Mouse (Mus musculus) frontal cortex, postnatal 14 days (tissue): ENCODE results near the gene Gsdma.
A peak's percentile ranks its signal among the peaks of the same experiment; 100 is the strongest.
"Not testable (repeated sequence)": the region's sequence is repeated elsewhere in the genome, so short reads cannot be mapped to it uniquely, and the experiment has no call there.

ENCODE experiments used
- DNase-seq, 2 experiments: peaks; one replicate each; pipeline ENCODE4 v3.0.0; 2022; ENCODE audit warnings: low spot score in 2 of 2

The Gsdma gene

DNA sequence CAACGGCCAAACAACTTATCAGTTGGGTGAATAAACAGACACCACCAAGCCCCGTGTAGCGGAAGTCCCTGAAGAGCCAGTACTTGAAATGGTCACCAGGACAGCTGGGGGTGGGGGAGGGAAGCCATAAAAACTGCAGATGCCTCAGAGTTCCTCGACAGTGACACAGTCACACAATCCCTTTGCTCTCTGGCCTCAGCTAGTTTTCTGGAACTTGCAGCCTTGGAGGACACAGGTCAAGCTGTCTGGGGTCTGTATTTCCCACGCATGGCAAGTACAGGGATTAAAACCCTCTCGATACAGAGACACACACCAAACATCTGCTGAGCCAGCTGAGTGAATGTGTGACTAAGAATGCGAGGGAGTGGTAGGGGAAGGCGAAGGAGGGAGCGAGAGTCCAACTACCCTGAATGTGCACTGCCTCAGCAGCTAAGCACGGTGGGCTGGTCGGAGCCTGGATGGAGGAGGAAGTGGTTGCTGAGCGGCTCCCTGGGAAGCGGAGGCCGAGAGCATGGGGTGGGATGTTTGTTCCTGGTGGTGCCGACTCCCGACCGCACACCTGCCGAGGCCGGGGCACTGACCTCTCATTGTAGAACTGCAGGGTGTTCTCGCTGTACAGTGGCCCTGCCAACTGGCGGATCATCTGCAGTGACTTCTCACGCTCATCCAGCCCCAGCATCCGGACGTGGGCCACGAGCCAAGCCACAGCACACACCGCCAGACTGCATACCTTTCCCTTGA lies 45.0 kb downstream of the Gsdma start:
- no peak for DNase-seq

DNA sequence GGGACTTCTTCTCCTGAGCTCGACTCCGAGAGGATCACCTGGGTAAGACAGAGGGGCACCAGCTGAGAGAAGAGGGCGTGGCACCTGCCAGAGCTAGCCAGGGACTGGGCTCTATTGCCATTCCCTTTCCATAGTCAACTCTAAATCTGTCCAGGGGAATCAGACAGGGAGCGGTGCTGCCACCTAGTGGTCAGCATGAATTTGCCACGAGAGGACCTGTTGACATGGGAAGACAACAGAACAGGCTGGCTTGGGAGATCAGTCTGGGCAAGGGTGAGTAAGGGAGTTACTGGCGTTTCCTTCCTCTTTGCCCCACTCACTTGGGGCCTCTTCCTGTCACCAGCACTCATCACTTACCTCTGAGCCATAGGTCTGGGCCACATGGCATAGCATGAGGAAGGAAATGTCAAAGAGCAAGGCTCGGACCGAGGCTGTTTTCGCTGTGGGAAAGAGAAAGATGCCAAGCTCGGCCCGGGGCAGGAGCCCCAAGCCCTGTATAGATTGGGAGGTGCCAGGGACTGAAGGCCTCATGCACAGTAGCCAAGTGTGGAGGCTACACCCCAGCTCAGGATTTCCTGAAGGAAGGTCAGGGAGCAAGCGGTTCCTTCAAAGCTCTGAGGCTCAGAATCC lies 46.4 kb downstream of the Gsdma start:
- DNase-seq, result peak in 1 of 2 experiments; percentile 71

- no peak for DNase-seq
Measured at GRCm38 (mm10) chr11:98711046-98711434, 46.9 kb downstream of the Gsdma start.

GRCm38 (mm10) chr11:98712009-98712408 lies 47.9 kb downstream of the Gsdma start:
- not testable (repeated sequence) for DNase-seq

GRCm38 (mm10) chr11:98713703-98714102 lies 49.6 kb downstream of the Gsdma start:
- no peak for DNase-seq

DNA sequence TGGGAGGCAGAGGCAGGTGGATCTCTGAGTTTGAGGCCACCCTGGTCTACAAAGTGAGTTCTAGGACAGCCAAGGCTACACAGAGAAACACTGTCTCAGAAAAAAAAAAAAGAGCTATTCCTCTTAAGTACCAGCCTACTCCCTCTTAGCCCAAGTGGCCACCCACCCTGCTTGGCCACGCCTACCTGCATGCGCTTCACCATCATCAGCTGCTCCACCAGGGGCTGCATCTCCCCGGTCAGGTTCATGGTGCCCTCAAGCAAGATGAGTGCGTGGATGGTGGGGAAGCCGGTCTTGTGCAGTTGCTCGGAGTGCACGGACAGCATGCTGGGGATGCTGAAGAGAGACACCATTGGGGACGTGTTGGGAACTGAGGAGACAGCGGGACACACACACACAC lies 51.8 kb downstream of the Gsdma start:
- DNase-seq, result no peak

DNA sequence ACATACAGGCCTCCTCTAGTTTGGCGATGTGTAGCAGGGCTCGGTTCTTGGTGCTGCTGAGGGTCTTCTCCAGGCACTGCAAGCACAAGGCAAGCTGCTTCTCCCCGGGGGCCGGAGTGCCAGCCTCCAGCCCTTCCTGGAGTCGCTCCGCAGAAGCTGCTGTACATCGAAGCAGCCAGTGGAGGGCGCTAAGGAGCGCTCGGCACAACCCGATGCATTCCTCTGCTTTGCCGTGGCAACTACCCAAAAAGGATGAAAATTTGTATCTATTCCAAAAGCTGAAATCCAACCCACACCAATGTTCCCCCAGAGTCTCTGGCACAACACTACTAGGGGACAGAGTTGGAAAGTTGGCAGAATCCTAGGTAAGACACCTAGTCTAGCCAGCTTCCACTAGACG lies 53.8 kb downstream of the Gsdma start:
- peak; percentile 69 to 71 for DNase-seq

- DNase-seq, result no peak
Measured at GRCm38 (mm10) chr11:98720756-98721155, 56.6 kb downstream of the Gsdma start.

GRCm38 (mm10) chr11:98721458-98722226 lies 57.5 kb downstream of the Gsdma start:
- peak in 1 of 2 experiments; percentile 62 for DNase-seq

GRCm38 (mm10) chr11:98723098-98723497 lies 58.9 kb downstream of the Gsdma start:
- DNase-seq, result no peak

DNA sequence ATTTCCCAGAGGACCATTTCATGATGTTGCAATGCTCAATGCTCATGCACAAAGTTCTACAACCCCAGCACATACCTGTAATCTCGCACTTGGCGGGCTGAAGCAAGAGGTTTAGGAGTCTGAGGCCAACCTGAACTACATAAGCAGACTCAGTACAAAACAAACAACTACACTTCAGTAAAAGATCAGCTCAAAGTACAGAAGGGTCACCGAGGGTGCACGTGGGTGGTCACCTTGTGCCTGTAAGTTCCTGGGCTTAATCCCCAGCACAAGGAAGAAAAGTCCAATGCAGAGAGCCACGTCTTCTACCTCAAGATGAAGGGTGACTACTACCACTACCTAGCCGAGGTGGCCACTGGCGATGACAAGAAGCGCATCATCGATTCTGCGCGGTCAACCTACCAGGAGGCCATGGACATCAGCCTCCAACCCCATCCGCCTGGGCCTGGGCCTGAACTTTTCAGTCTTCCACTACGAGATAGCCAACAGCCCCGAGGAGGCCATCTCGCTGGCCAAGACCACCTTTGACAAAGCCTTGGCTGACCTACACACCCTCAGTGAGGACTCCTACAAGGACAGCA lies 61.9 kb downstream of the Gsdma start:
- DNase-seq, result peak in 1 of 2 experiments; percentile 5
